Mouse (Mus musculus): ENCODE data around the gene Psma5. TPM values are rescaled to one million over a fixed set of nuclear protein-coding genes. Genes with fewer than 3 reads are reported as not detected.
A peak's percentile ranks its signal among the peaks of the same experiment; 100 is the strongest.
"Not testable (repeated sequence)": the region's sequence is repeated elsewhere in the genome, so short reads cannot be mapped to it uniquely, and the experiment has no call there.

Psma5 gene
- polyA plus RNA-seq, 1 experiment from 2014 or later: 327 TPM

- Histone ChIP-seq H3K36me3 (ENCODE audit: control insufficient read depth, insufficient read depth, low read length) (peaks cover 11% of the 10 kb centered on the region; the same call in 1 of the 2 replicates), H3K27me3 (ENCODE audit: control insufficient read depth, insufficient read depth, low read length) (no peaks in the 10 kb centered on the region), H3K27ac (ENCODE audit: low read depth, low read length) (no peak overlapping the region), H3K4me1 (ENCODE audit: control insufficient read depth, insufficient read depth, low read length) (peaks cover 15% of the 10 kb centered on the region), H3K9ac (ENCODE audit: low read depth, low read length) (peak overlapping the region; percentile 92), H3K4me3 (ENCODE audit: low read length) (peak overlapping the region; percentile 99), H3K4me2 (replicated peaks; ENCODE audit: low read depth, low read length) (peak overlapping the region; percentile 63), H3K9me3 (ENCODE audit: control insufficient read depth, low read length) (no peaks in the 10 kb centered on the region)
- no peak for ATAC-seq (ENCODE audit: low FRiP score, low TSS enrichment)
- 72% methylated on average over 3 of the region's 3 CpGs for WGBS
These were observed 1.2 kb downstream of the Psma5 start for GRCm38 (mm10) chr3:108257831-108258500.

GRCm38 (mm10) chr3:108259319-108259718, 2.6 kb downstream of the Psma5 start:
- Histone ChIP-seq H3K4me1 (ENCODE audit: control insufficient read depth, insufficient read depth, low read length) (peaks cover 15% of the 10 kb centered on the region), H3K9me3 (ENCODE audit: control insufficient read depth, low read length) (no peaks in the 10 kb centered on the region), H3K36me3 (ENCODE audit: control insufficient read depth, insufficient read depth, low read length) (peaks cover 23% of the 10 kb centered on the region), H3K4me2 (replicated peaks; ENCODE audit: low read depth, low read length) (no peak overlapping the region), H3K27me3 (ENCODE audit: control insufficient read depth, insufficient read depth, low read length) (no peaks in the 10 kb centered on the region), H3K4me3 (ENCODE audit: low read length) (no peak overlapping the region), H3K9ac (ENCODE audit: low read depth, low read length) (no peak overlapping the region), H3K27ac (ENCODE audit: low read depth, low read length) (no peak overlapping the region)
- WGBS: 79% methylated on average over 3 of the region's 3 CpGs
- ATAC-seq (ENCODE audit: low FRiP score, low TSS enrichment): no peak

GRCm38 (mm10) chr3:108279495-108279894, 22.8 kb downstream of the Psma5 start:
- H3K4me1 ChIP-seq (ENCODE audit: control insufficient read depth, insufficient read depth, low read length); H3K4me3 ChIP-seq (ENCODE audit: low read length); H3K4me2 ChIP-seq (replicated peaks; ENCODE audit: low read depth, low read length); H3K27ac ChIP-seq (ENCODE audit: low read depth, low read length); ATAC-seq (ENCODE audit: low FRiP score, low TSS enrichment); H3K9ac ChIP-seq (ENCODE audit: low read depth, low read length); H3K27me3 ChIP-seq (ENCODE audit: control insufficient read depth, insufficient read depth, low read length); H3K9me3 ChIP-seq (ENCODE audit: control insufficient read depth, low read length): not testable (repeated sequence)
- WGBS: 86% methylated on average over 5 of the region's 5 CpGs
- peaks cover 45% of the 10 kb centered on the region for H3K36me3 ChIP-seq (ENCODE audit: control insufficient read depth, insufficient read depth, low read length)

DNA sequence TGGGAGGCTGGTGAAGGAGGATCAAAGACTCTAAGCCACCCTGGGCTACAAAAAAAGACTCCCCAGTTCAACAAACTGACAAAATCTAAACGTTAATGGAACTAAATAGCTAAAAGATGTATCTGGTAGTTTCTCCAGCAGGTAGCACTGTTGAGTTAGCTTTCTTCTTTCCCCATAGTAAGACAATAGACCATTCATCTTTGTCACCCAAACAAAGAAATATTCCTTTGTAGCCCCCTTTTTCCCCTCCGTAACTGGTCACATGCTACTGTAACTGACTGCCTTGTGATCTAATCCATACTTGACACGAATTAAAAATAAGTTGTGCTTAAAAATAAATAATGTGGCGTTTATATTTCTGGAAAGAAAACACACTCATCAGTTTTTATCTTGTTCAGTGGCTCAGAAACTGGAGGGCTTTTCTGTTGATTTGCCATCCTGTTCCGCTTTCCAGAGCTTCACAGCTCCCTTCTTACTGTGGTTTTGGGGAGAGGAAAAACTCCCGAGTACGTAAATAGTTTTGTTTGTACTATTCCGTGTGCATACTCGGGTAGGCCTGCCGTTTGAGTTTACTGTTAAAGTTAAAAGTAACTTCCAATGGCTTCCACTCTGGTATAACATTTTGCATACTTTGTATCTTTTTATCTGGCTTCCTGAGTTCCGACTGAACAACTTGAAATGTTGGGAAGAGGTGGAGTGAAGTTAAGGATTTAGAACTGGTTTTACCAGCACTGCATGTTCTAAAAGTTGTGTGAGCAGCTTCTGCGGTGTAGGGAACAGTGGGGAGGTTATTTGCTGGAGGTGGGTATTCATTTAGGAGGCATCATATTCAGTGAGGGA, 25.9 kb downstream of the Psma5 start:
- peaks cover 34% of the 10 kb centered on the region for H3K4me1 ChIP-seq (ENCODE audit: control insufficient read depth, insufficient read depth, low read length)

GRCm38 (mm10) chr3:108283241-108283561, 26.5 kb downstream of the Psma5 start:
- ATAC-seq (ENCODE audit: low FRiP score, low TSS enrichment): no peak
- peak overlapping the region; percentile 83 for H3K4me3 ChIP-seq (ENCODE audit: low read length)

More for the DNA sequence above, 25.9 kb downstream of the Psma5 start:
- no peak for ATAC-seq (ENCODE audit: low FRiP score, low TSS enrichment)
- Histone ChIP-seq H3K27me3 (ENCODE audit: control insufficient read depth, insufficient read depth, low read length) (no peaks in the 10 kb centered on the region), H3K27ac (ENCODE audit: low read depth, low read length) (peak overlapping the region; percentile 81), H3K36me3 (ENCODE audit: control insufficient read depth, insufficient read depth, low read length) (peaks cover 18% of the 10 kb centered on the region; the same call in 1 of the 2 replicates), H3K4me3 (ENCODE audit: low read length) (peak overlapping the region; percentile 83), H3K4me2 (replicated peaks; ENCODE audit: low read depth, low read length) (peak overlapping the region; percentile 96), H3K9ac (ENCODE audit: low read depth, low read length) (0 out of 2 replicates have a peak overlapping the region, but pooled peaks have one; percentile 31), H3K9me3 (ENCODE audit: control insufficient read depth, low read length) (no peaks in the 10 kb centered on the region)
- WGBS: 25% methylated on average over 12 of the region's 12 CpGs

GRCm38 (mm10) chr3:108283781-108284601, 27.3 kb downstream of the Psma5 start, which contains the start of gene Sort1:
Sort1 (plus strand) TSS chr3:108284082.
- peaks cover 6% of the 10 kb centered on the region; the same call in 1 of the 2 replicates for H3K36me3 ChIP-seq (ENCODE audit: control insufficient read depth, insufficient read depth, low read length)
- H3K27me3 ChIP-seq (ENCODE audit: control insufficient read depth, insufficient read depth, low read length): no peaks in the 10 kb centered on the region
- H3K27ac ChIP-seq (ENCODE audit: low read depth, low read length): peak within 1 kb of the TSS; percentile 81
- peak within 1 kb of the TSS; percentile 86 for H3K9ac ChIP-seq (ENCODE audit: low read depth, low read length)
- peak within 1 kb of the TSS; percentile 96 for H3K4me2 ChIP-seq (replicated peaks; ENCODE audit: low read depth, low read length)
- peak within 1 kb of the TSS; percentile 83 for H3K4me3 ChIP-seq (ENCODE audit: low read length)
- H3K4me1 ChIP-seq (ENCODE audit: control insufficient read depth, insufficient read depth, low read length): peaks cover 47% of the 10 kb centered on the region
- WGBS: under 1% methylated on average over 83 of the region's 109 CpGs
- peak; percentile 97 for ATAC-seq (ENCODE audit: low FRiP score, low TSS enrichment)
- H3K9me3 ChIP-seq (ENCODE audit: control insufficient read depth, low read length): no peaks in the 10 kb centered on the region

More at GRCm38 (mm10) chr3:108283241-108283561, 26.5 kb downstream of the Psma5 start:
- peaks cover 39% of the 10 kb centered on the region for H3K4me1 ChIP-seq (ENCODE audit: control insufficient read depth, insufficient read depth, low read length)
- no peaks in the 10 kb centered on the region for H3K9me3 ChIP-seq (ENCODE audit: control insufficient read depth, low read length)
- peak overlapping the region; percentile 96 for H3K4me2 ChIP-seq (replicated peaks; ENCODE audit: low read depth, low read length)
- WGBS: 11% methylated on average over 6 of the region's 6 CpGs
- peak overlapping the region; percentile 63 for H3K9ac ChIP-seq (ENCODE audit: low read depth, low read length)
- peaks cover 12% of the 10 kb centered on the region; the same call in 1 of the 2 replicates for H3K36me3 ChIP-seq (ENCODE audit: control insufficient read depth, insufficient read depth, low read length)
- H3K27ac ChIP-seq (ENCODE audit: low read depth, low read length): peak overlapping the region; percentile 81
- no peaks in the 10 kb centered on the region for H3K27me3 ChIP-seq (ENCODE audit: control insufficient read depth, insufficient read depth, low read length)

DNA sequence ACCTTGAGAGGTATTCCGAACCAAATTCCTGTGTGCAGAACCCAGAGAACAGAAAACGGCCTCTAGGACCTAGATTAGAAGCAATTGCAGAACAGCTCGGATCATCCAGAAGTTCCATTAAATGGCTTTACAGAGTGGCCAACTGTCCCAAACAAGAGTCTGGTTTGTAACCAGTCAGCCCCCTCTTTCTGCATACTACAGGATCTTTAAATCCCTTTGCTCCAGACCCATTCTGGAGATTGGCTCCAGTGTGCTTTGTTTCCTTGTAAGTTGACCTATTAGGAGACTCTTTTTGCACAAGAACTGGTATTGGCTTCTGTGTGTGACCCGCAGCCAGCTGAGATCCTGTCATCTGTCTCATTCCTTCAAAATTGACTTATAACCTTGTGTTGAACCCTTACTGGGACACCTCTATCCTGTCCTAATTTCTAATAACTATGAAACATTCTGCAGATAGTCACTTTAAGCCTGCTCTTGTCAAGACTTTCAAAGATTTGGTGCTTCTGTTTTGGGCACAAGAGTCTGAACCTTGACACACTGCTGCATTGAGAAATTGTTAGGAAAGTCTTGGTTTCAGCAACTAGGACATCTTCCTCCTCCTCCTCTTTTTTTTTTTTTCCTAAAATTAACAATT, 28.5 kb downstream of the Psma5 start:
- H3K36me3 ChIP-seq (ENCODE audit: control insufficient read depth, insufficient read depth, low read length): no peaks in the 10 kb centered on the region
- no peak for ATAC-seq (ENCODE audit: low FRiP score, low TSS enrichment)
- peak overlapping the region; percentile 83 for H3K4me3 ChIP-seq (ENCODE audit: low read length)
- H3K9me3 ChIP-seq (ENCODE audit: control insufficient read depth, low read length): no peaks in the 10 kb centered on the region
- H3K4me2 ChIP-seq (replicated peaks; ENCODE audit: low read depth, low read length): peak overlapping the region; percentile 96
- H3K27me3 ChIP-seq (ENCODE audit: control insufficient read depth, insufficient read depth, low read length): no peaks in the 10 kb centered on the region
- H3K4me1 ChIP-seq (ENCODE audit: control insufficient read depth, insufficient read depth, low read length): peaks cover 54% of the 10 kb centered on the region
- WGBS: 58% methylated on average over 4 of the region's 4 CpGs
- H3K27ac ChIP-seq (ENCODE audit: low read depth, low read length): no peak overlapping the region
- H3K9ac ChIP-seq (ENCODE audit: low read depth, low read length): peak overlapping the region; percentile 86; the same call in 1 of the 2 replicates

- H3K9me3 ChIP-seq (ENCODE audit: control insufficient read depth, low read length): no peaks in the 10 kb centered on the region
- H3K27me3 ChIP-seq (ENCODE audit: control insufficient read depth, insufficient read depth, low read length): no peaks in the 10 kb centered on the region
- no peak for ATAC-seq (ENCODE audit: low FRiP score, low TSS enrichment)
- H3K36me3 ChIP-seq (ENCODE audit: control insufficient read depth, insufficient read depth, low read length): no peaks in the 10 kb centered on the region
- H3K9ac ChIP-seq (ENCODE audit: low read depth, low read length): no peak overlapping the region
- no peak overlapping the region for H3K4me2 ChIP-seq (replicated peaks; ENCODE audit: low read depth, low read length)
- peak overlapping the region; percentile 70; the same call in 1 of the 2 replicates for H3K27ac ChIP-seq (ENCODE audit: low read depth, low read length)
- 64% methylated on average over 14 of the region's 14 CpGs for WGBS
- peaks cover 61% of the 10 kb centered on the region for H3K4me1 ChIP-seq (ENCODE audit: control insufficient read depth, insufficient read depth, low read length)
- H3K4me3 ChIP-seq (ENCODE audit: low read length): no peak overlapping the region
These were observed 30.1 kb downstream of the Psma5 start for GRCm38 (mm10) chr3:108286671-108287439.
